Mouse (Mus musculus) CD8-positive naive resting alpha-beta T cell, adult 2 months (primary cell): ENCODE data around the gene Serpina3i.
"Not testable (repeated sequence)": the region's sequence is repeated elsewhere in the genome, so short reads cannot be mapped to it uniquely, and the experiment has no call there.

Experiments
- DNase-seq, 2 experiments: peaks; one replicate each; pipeline ENCODE4 v3.0.0; 2022; ENCODE audit warnings: low read depth in 2 of 2, low spot score in 2 of 2

Gene Serpina3i

GRCm38 (mm10) chr12:104262863-104263262 is at the start of gene Serpina3i:
Serpina3i (plus strand) TSS chr12:104263122.
- DNase-seq, result no peak

- no peak for DNase-seq
These were observed 49.1 kb upstream of the Serpina3i start for GRCm38 (mm10) chr12:104213689-104214444.

DNA sequence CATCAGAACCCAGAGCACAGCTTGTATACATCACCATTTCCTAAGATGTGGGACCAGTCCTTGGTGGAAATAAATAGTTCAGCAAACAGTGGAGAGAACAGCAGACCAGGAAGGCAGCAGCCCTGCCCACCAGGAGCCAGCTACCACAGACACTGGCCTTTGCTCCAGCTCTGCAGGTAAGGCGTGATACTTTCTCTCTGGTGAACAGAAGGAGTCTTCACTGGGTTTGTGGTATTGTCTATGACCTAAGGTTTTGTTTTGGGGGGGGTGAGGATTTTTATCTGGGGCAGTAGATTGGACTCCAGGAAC is 48.5 kb upstream of the Serpina3i start, which contains the start of gene Serpina3f:
TSS of gene Serpina3f (plus strand) at position 100 of the 309 bp plus-strand sequence.
- DNase-seq, result no peak

DNA sequence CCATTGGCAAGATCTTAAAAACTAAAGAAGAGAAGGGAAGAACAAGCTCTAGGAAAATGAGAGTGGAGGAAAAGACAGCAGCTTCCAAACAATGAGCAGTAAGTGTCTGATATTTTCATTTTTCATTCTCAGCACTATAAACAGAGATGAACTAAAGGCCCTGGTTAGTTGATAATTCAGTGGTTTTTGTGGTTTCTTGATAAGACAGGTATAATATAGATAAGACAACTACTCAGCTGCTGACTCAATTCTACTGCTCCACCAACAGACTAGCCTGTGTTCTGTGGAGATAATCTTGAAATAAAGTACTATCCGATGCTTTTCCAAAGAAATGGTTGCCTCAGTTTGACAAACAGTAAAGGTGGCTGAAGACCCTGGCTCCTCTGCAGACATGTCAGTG is 47.7 kb upstream of the Serpina3i start:
- DNase-seq, result no peak

- no peak for DNase-seq
These were observed 41.3 kb upstream of the Serpina3i start for GRCm38 (mm10) chr12:104221616-104222015.

GRCm38 (mm10) chr12:104223690-104224089 is 39.2 kb upstream of the Serpina3i start:
- no peak for DNase-seq

GRCm38 (mm10) chr12:104224598-104225300 is 38.2 kb upstream of the Serpina3i start:
- DNase-seq, result no peak

GRCm38 (mm10) chr12:104230762-104231161 is 32.2 kb upstream of the Serpina3i start:
- DNase-seq, result no peak

GRCm38 (mm10) chr12:104235915-104236314 is 27.0 kb upstream of the Serpina3i start, which contains the start of gene Serpina3g:
Serpina3g (plus strand) TSS chr12:104236245.
- no peak for DNase-seq

- DNase-seq, result not testable (repeated sequence)
These were observed 24.9 kb upstream of the Serpina3i start for GRCm38 (mm10) chr12:104238048-104238447.

- no peak for DNase-seq
These were observed 19.6 kb upstream of the Serpina3i start for GRCm38 (mm10) chr12:104243307-104243706.

DNA sequence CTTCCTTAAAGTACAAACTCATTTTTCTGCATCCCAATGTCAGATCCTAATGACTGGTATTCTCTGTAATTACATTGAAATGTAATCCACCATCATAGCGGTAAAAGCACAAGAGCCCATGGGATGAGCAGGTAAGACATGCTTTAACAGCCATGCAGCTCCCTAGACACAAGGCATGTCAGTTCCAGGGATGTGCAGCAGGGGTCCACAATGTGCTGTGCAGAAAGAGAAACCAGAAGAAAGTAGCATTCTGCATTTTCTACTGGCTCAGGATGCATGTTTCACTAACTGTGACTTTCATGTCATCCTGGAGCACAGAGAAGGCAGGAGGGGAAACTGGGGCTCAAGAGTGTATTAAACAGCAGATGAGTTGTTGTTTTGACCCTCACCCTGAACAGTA is 17.8 kb upstream of the Serpina3i start:
- no peak for DNase-seq

DNA sequence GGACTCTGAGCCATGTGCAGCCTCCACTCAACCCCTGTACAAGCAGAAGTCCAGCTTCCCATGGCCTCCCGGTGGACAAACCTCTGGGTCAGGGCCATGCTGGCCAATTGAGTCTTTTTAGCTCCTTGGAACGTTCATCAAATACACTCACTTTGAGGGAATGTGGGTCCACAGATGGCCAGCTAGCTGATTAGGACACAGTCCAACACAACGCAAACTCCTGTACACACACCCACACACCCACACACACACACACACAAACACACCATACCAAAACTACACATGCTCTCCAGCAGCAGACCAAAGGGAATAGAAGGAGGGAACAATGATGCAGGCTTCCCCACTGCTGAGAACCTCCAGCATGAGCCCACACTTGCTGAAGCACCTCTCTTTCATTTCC is 17.3 kb upstream of the Serpina3i start:
- no peak for DNase-seq

DNA sequence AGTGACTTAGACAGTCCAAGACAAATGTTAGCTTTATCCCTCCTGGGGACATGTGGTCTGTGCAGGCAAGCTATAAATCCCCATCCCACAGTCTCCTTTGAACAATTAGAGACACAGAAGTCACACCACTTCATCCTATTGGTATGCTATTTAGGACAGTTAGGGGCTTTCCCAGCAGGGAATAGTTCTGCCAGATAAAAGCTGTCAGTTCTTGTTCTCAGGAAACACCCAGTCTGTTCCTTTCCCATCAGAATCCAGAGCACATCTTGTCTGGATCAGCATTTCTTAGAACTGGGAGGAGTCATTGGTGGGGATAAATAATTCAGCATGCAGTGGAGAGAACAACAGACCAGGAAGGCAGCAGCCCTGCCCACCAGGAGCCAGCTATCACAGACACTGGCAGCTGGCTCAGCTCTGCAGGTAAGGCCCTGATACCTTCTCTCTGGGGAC is 15.3 kb upstream of the Serpina3i start:
- DNase-seq, result no peak

DNA sequence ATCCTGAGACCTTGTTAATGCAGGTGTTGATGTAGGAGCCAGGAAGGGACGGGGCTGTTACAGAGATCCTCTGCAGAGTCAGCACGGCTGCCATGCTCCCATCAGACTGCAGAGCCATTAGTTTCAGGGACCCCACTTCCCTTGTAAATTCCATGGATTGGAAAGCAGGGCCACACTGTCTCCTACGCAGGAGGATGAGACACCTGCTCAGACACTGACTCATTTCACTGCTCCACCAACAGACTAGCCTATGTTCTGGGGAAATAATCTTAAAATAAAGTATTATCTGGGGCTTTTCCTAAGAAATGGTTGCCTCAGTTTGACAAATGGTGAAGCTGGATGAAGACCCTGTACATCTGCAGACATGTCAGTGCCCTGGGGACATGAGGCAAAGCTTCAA is 14.7 kb upstream of the Serpina3i start:
- no peak for DNase-seq

GRCm38 (mm10) chr12:104261041-104261440 is 1.9 kb upstream of the Serpina3i start:
- no peak for DNase-seq

DNA sequence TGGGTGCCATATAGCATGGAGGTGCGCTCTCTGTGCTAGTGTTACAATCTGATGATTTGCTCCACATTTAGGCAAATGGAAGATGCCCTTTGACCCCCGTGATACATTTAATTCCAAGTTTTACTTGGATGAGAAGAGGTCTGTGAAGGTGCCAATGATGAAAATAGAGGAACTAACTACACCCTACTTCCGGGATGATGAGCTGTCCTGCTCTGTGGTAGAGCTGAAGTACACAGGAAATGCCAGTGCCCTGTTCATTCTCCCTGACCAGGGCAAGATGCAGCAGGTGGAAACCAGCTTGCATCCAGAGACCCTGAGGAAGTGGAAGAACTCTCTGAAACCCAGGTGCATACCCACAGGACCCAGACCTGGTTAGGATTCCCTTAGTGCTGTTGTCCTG is 3.5 kb downstream of the Serpina3i start:
- DNase-seq, result no peak

DNA sequence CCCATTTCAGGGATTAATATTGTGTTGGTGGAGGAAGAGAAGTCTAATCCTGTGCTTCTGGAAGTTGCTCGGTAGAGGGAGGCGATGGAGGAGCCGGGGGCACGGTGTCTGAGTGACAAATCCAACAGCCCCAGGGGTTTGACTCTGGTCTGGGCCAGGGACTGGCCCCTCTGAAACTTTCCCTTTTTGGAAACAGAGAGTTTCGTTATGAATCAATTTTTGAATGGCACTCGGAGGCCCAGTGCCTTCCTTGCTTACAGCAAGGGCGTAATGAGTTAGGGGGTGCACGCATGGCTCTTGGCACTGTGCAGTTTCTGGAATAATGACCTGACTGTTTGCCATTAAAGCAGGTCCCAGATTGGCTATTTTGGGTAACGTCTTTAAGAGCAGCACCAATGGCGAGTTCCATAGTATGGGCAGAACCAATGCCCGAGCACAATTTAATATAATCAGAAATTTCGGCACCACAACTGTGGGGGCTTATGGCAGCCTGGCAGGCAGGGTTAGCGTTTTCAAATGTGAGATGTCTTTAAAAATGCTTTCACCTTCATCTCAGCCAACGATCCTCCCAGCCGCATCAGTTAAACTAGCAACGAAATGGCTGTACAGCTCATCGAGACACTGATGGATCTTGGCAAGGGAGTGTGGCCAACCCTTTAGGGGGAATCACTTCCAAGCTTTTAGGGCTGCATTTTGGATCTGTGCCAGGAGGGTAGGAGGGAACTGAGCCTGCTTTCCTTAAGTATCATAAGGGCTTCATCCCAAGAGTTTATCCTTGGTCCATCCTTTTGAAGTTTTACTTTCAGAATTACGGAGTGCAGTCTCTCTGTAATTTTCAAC is 15.5 kb downstream of the Serpina3i start:
- DNase-seq, result no peak

GRCm38 (mm10) chr12:104279056-104279435 is 16.1 kb downstream of the Serpina3i start:
- DNase-seq, result no peak

DNA sequence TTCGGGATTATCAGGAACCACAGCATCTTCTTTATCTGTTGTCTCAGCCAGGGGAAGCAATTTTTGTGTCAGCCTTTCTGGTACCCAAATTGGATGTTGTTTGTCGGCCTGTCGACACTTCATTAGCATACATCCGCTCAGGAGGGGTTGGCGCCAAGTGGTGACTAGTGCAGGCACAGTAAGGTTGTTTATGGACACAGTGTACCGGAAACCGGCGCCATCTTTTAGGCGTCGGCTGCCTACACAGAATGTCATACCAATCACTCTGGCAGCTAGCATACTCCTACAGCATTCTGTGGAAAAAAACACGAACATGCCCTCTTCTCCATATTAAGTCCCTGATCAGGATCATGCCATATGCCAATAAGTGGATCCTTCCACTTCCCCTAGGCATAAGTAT is 20.5 kb downstream of the Serpina3i start:
- no peak for DNase-seq

- DNase-seq, result no peak
These were observed 25.4 kb downstream of the Serpina3i start for GRCm38 (mm10) chr12:104288336-104288735.

DNA sequence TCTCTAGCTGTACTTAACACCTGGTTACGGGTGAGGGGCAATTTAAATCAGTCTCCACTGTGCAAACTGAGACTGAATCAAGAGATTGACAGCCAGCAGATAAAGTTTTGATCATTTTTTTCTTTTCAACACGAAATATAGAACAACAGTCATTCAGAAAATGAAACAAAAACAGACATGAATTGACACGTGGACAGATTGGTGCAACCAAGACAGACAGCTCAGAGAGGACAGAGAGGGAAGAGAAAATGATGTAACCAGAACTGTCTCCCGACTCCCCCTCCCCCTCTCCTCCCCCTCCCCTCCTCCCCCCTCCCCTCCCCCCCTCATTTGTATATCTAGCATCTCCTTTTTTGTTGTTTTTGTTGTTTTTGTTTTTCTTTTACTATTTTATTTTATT is 26.9 kb downstream of the Serpina3i start:
- no peak for DNase-seq
